Mouse (Mus musculus): ENCODE measurements around the gene Kdelr1. TPM values are rescaled to one million over a fixed set of nuclear protein-coding genes. Genes with fewer than 3 reads are reported as not detected.

The Kdelr1 gene
- polyA plus RNA-seq (2015; fragmentation: Nextera tagmentation; extraction: Ambion mirVana) = 33.3 and 38.3 TPM in 2 replicates

DNA sequence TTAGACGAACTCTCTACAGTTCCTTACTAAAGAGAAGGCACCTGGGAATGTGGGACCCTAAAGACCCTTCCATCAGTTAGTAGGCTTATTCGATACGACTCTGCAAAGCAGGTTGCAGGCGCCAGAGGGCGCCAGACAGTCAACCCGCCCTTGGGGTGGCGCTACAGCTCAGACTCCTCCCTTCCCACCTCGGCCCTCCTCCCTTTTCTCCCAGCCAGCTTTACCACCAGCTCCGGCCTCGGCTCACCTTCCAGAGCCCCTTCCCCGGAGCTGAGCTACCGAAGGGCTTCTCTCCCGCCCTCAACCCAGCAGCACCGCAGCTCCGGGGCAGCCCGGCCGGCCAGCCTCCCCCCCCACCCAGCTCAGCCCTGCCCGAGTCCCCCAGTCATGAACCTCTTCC lies at the start of gene Kdelr1:
Kdelr1 (plus strand) TSS at position 149 of the 400 bp plus-strand sequence.
- Histone ChIP-seq H3K9me3 (no peaks in the 10 kb centered on the region), H3K4me2 (replicated peaks) (peak within 1 kb of the TSS; percentile 74), H3K4me3 (peak within 1 kb of the TSS; percentile 77), H3K9ac (replicated peaks) (peak within 1 kb of the TSS; percentile 88), H3K4me1 (peaks cover 47% of the 10 kb centered on the region), H3K27ac (replicated peaks) (peak within 1 kb of the TSS; percentile 81), H3K27me3 (peaks cover 12% of the 10 kb centered on the region; the same call in 1 of the 2 replicates), H3K36me3 (peaks cover 23% of the 10 kb centered on the region)
- WGBS = 1% methylated on average over 18 of the region's 18 CpGs
- peak; percentile 72 for ATAC-seq (replicated peaks)

DNA sequence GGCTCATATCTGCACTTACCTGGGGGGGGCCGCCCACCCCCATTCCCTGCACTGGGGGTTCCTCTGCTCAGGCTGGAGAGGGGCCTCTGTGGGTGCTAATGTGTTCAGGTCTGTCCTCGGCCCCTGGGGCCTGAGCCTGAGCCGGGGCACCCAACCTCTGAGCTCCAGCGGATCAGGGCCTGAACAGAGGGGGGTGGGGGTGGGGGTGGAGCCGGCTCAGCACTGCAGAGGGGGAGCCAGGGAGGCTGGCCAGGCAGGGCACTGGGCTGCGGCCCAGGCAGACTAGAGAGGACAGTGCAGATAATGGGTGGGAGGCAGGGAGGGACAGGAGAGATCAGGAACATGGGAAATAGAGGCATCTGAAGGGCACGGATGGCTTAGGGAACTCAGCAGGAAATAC lies 48.0 kb upstream of the Kdelr1 start, which contains the start of gene Kcnj14:
Kcnj14 (minus strand) TSS at position 185 of the 400 bp plus-strand sequence.
- Histone ChIP-seq H3K9ac (replicated peaks) (no peak within 1 kb of the TSS), H3K4me2 (replicated peaks) (no peak within 1 kb of the TSS), H3K4me3 (no peak within 1 kb of the TSS), H3K27me3 (no peaks in the 10 kb centered on the region), H3K36me3 (peaks cover 52% of the 10 kb centered on the region), H3K9me3 (no peaks in the 10 kb centered on the region), H3K4me1 (peaks cover 4% of the 10 kb centered on the region), H3K27ac (replicated peaks) (no peak within 1 kb of the TSS)
- ATAC-seq (replicated peaks) = no peak
- 71% methylated on average over 7 of the region's 7 CpGs for WGBS

DNA sequence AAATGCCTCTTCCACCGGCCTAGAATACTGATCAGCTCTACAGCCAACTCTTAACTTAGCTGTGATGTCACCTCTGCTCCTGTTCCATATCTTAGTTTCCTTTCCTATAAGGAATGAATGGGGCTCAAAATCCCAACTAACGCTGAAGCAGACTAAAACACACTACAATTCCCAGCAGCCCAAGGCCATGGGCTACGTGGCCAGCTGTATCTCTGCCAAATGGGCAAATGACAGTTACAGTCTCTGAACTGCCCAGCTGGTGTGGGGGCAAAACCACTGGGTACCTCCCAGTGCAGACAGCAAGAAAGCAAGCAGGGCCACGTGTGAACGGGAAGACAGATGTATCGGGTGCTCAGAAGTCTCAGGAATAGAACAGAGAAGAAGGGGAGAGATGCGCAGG lies 45.9 kb upstream of the Kdelr1 start:
- no peaks in the 10 kb centered on the region for H3K9me3 ChIP-seq
- WGBS = 93% methylated on average over 7 of the region's 7 CpGs
- H3K36me3 ChIP-seq = peaks cover 52% of the 10 kb centered on the region
- H3K4me1 ChIP-seq = peaks cover 14% of the 10 kb centered on the region
- H3K27me3 ChIP-seq = peaks cover 5% of the 10 kb centered on the region; the same call in 1 of the 2 replicates
- H3K27ac ChIP-seq (replicated peaks) = no peak overlapping the region
- no peak for ATAC-seq (replicated peaks)
- no peak overlapping the region for H3K4me3 ChIP-seq
- H3K9ac ChIP-seq (replicated peaks) = no peak overlapping the region
- no peak overlapping the region for H3K4me2 ChIP-seq (replicated peaks)

DNA sequence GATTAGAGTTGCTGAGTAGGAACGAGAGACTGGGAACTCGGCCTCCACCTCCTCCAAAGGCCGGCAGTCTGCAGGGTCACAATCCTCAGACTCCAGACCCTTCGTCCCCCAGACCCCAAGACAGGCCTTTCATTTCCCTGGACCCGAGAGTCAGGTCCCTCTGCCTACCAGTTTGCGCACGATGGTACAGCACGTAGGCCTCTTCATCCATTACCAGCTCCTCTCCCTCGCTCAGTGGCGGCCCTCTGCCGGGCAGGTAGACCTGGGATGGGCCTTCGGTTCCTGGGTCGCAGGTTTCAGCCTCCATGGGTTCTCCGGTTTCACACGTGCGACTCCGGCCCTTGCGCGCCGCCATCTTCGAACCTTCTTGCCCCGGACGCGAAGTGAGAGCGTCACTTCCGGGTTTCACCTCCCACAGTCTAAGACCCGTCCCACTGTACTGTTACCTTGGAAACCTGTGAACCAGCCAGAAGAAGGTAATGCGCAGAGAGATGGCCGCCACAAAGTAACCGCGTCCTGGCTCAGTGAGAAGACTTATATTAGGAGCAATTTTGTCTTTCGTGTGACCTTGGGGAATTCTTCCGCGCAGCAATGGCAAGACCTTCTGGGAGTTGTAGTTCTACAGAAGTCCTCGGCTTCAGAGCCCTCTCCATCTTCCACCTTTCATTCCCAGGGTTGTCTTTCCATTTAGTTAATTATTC lies 42.0 kb upstream of the Kdelr1 start, which contains the start of gene Grwd1:
Grwd1 (minus strand) TSS at position 518 of the 701 bp plus-strand sequence.
- peaks cover 36% of the 10 kb centered on the region for H3K36me3 ChIP-seq
- H3K27me3 ChIP-seq = peaks cover 44% of the 10 kb centered on the region
- peaks cover 31% of the 10 kb centered on the region for H3K4me1 ChIP-seq
- H3K9me3 ChIP-seq = no peaks in the 10 kb centered on the region
- H3K27ac ChIP-seq (replicated peaks) = peak within 1 kb of the TSS; percentile 91
- ATAC-seq (replicated peaks) = peak; percentile 89
- peak within 1 kb of the TSS; percentile 58 for H3K9ac ChIP-seq (replicated peaks)
- H3K4me2 ChIP-seq (replicated peaks) = peak within 1 kb of the TSS; percentile 90
- peak within 1 kb of the TSS; percentile 95 for H3K4me3 ChIP-seq
- under 1% methylated on average over 35 of the region's 35 CpGs for WGBS

DNA sequence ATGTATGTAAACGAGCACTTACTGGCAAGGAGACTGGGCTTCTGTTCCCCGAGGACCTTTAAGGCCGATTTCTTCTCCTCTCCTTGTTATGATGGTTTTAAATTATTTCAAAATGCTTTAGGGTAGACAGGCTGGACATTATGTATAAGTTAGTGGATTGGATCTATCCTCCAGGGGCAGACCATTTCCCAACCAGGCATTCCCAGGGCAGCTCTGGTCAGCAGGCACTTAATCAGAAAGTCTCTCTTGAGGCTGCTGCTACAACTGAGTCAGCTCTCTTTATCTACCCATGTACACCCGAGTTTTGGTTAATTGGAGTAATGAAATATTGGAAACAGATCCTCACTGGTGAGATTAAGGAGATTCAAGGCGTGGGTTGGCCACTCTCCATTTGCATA lies 41.4 kb upstream of the Kdelr1 start:
- peaks cover 31% of the 10 kb centered on the region for H3K4me1 ChIP-seq
- H3K27ac ChIP-seq (replicated peaks) = peak overlapping the region; percentile 91; the same call in 1 of the 2 replicates
- peak overlapping the region; percentile 90 for H3K4me2 ChIP-seq (replicated peaks)
- WGBS = 20% methylated on average over 5 of the region's 5 CpGs
- peak overlapping the region; percentile 58 for H3K9ac ChIP-seq (replicated peaks)
- H3K27me3 ChIP-seq = peaks cover 47% of the 10 kb centered on the region
- no peak; the same call in 1 of the 2 replicates for ATAC-seq (replicated peaks)
- peaks cover 30% of the 10 kb centered on the region for H3K36me3 ChIP-seq
- peak overlapping the region; percentile 95 for H3K4me3 ChIP-seq
- no peaks in the 10 kb centered on the region for H3K9me3 ChIP-seq

DNA sequence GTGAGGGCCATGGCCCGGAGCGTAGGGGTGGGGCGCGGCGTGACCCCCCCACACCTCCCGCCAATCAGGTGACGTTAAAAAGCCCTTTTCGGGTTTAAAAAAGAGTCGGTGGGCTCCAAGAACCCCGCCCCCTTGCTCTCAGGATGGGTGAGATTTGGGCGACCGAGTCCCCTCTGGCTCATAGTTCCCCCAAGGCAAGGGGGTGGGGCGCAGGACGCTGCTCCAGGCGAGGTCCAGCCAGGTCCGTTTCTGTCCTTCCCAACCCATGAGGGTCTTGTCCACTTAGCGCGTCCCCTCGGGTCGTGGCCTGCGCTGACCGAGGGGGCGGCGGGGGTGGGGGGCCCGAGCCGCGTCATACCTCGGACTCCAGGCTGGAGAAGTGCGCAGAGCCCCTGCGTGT lies 40.1 kb upstream of the Kdelr1 start:
- Histone ChIP-seq H3K9ac (replicated peaks) (no peak overlapping the region), H3K4me3 (peak overlapping the region; percentile 34), H3K36me3 (peaks cover 18% of the 10 kb centered on the region), H3K27ac (replicated peaks) (no peak overlapping the region), H3K27me3 (peaks cover 56% of the 10 kb centered on the region), H3K4me2 (replicated peaks) (peak overlapping the region; percentile 34), H3K9me3 (no peaks in the 10 kb centered on the region), H3K4me1 (peaks cover 31% of the 10 kb centered on the region)
- no peak for ATAC-seq (replicated peaks)
- 8% methylated on average over 30 of the region's 30 CpGs for WGBS

DNA sequence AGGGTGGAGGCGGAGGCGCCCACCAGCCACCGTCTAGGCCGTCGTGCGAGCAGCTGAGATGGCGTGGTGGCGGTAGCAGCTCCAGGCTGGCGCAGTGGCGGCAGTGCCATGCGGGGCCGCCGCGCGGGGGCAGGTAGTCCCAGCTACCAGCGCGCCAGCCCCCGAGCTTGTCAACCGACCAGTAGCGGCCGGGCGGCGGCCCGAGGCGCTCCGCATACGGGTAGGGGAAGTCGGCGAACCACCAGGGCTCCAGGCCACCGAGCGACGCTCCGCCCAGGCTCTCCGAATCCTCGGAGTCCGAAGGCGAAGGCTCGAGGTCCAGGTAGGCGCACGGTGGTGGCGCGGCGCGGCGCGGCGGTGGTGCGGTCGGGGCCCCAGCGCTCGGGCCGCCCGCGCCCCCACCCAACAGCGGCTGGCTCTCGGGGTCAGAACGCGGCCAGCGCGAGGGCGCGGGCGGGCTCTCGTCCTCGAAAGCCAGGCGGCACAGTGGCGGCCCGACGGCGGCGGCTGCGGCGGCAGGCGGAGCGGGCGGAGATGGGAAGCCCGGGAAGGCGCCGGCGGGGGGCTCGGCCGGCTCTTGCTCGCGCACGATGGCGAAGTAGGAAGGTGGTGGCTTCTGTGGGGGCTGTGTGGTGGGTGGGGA lies 39.3 kb upstream of the Kdelr1 start:
- WGBS = under 1% methylated on average over 67 of the region's 86 CpGs

DNA sequence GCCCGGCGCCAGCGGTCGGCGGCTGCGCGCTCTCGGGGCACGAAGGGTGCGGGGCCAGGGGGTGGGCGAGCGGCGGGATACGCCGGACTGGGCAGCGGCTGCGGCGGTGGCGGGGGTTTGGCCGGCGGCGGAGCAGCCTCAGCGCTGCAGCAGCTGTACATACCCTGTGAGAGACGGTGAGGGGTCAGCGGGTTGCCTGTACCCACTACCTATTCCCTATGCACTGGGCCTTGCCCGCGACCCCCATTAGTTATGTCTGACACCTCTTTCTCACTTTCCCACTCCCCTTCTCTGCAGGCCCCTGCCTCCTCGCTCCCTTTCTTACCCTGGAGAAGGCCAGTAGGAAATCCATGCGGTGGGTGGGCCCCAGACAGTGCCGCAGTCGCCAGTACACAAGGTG lies 38.6 kb upstream of the Kdelr1 start:
- Histone ChIP-seq H3K27me3 (peaks cover 56% of the 10 kb centered on the region), H3K27ac (replicated peaks) (no peak overlapping the region), H3K4me1 (peaks cover 31% of the 10 kb centered on the region), H3K9ac (replicated peaks) (0 out of 2 replicates have a peak overlapping the region, but pooled peaks have one; percentile 4), H3K4me2 (replicated peaks) (peak overlapping the region; percentile 34), H3K9me3 (no peaks in the 10 kb centered on the region), H3K36me3 (peaks cover 5% of the 10 kb centered on the region; the same call in 1 of the 2 replicates), H3K4me3 (peak overlapping the region; percentile 34)
- ATAC-seq (replicated peaks) = no peak
- WGBS = 6% methylated on average over 18 of the region's 31 CpGs

More for the DNA sequence above, 39.3 kb upstream of the Kdelr1 start:
- Histone ChIP-seq H3K9ac (replicated peaks) (peak overlapping the region; percentile 4; the same call in 1 of the 2 replicates), H3K9me3 (no peaks in the 10 kb centered on the region), H3K36me3 (peaks cover 11% of the 10 kb centered on the region), H3K27ac (replicated peaks) (no peak overlapping the region), H3K4me3 (peak overlapping the region; percentile 34), H3K27me3 (peaks cover 56% of the 10 kb centered on the region), H3K4me1 (peaks cover 31% of the 10 kb centered on the region), H3K4me2 (replicated peaks) (peak overlapping the region; percentile 34)
- no peak for ATAC-seq (replicated peaks)

DNA sequence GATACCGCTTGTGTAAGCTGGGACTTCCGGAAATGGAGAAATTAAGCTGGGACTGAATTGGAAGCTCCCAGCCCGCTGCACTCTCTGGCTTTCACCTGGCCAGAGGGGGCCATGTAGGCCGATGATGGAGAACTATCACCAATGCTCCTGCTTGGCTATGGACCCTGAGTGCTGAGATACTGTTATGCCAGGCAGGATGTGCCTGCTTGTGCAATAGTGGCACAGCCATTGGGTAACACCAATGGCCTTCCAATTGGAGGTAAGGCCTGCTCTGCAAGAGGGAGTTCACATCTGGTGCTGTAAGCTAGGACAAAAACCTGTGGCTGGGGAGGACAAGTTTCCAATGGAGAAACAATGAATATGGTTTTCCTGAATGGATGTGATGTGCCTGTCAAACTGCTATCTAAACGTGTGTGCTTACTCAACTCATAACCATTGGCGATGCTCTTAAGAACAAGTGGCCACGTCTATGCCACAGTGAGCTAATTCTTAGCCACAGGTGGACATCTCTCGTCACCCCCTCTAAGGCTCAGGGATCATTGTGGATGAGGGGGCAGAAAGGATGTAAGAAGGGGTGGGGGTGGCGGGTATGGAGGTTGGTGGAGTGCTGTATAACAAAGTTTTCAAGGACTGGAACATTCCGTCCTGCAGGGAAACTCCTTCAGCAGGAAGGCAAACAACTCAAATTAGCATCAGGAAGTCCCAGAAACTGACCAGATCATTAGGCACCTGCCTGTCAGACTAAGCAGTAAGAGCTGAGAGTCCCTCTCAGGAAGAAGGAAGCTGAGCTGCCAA lies 29.4 kb upstream of the Kdelr1 start:
- H3K4me2 ChIP-seq (replicated peaks) = no peak overlapping the region
- no peak overlapping the region for H3K9ac ChIP-seq (replicated peaks)
- WGBS = 88% methylated on average over 10 of the region's 10 CpGs
- ATAC-seq (replicated peaks) = no peak
- no peak overlapping the region for H3K4me3 ChIP-seq
- no peaks in the 10 kb centered on the region for H3K27me3 ChIP-seq
- no peak overlapping the region for H3K27ac ChIP-seq (replicated peaks)
- no peaks in the 10 kb centered on the region for H3K4me1 ChIP-seq
- H3K9me3 ChIP-seq = no peaks in the 10 kb centered on the region
- no peaks in the 10 kb centered on the region for H3K36me3 ChIP-seq

DNA sequence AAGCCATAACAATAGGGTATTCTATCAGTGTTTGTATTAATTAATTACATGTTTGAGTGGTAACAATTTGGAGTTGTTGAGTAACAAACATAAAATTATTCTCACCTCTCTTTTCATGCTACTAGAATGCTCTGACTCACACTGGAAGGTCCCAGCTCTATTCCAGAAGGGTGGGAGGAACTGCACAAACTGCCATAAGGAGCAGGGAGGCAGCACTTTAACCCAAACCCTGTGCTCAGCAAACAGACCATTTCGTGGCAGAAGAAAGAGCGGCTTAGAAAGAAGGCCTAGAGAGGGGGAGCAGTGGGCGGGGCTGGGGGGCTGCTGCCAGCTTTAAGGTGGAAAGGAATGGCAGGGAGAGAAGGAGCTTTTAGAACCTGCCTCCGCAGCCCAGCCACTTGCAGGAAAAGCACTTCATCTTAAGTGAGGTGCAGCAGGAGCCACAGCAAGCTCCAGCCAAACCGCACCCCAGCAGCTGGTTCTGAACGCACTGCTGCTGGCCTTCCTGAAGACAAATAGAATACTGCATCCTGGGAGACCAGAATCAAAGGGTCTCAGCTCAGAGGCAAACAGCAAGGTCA lies 24.0 kb upstream of the Kdelr1 start:
- no peak for ATAC-seq (replicated peaks)
- Histone ChIP-seq H3K36me3 (no peaks in the 10 kb centered on the region), H3K4me2 (replicated peaks) (no peak overlapping the region), H3K4me1 (peaks cover 3% of the 10 kb centered on the region; the same call in 1 of the 2 replicates), H3K9ac (replicated peaks) (no peak overlapping the region), H3K4me3 (no peak overlapping the region), H3K27me3 (no peaks in the 10 kb centered on the region), H3K27ac (replicated peaks) (no peak overlapping the region), H3K9me3 (no peaks in the 10 kb centered on the region)
- 2% methylated on average over 6 of the region's 6 CpGs for WGBS

DNA sequence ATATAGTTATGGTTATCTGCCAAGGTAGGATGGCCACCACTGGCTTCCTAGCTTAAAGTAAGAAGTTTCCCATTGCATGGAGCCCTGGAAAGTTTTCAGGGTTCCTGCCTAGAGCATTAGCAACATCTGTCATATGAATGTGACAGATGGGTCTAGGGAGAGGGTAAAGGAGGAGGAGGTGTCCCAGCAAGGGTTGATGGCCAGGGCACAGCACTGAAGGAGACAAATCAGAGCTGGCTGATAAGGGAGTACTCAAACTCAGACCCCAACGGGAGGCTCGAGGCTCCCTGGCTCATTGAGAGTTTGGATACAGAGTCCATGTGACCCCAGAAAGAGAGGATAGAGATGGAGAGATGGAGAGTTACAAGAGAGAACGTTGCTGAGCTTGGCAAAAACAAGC lies 21.9 kb upstream of the Kdelr1 start:
- Histone ChIP-seq H3K4me1 (peaks cover 3% of the 10 kb centered on the region; the same call in 1 of the 2 replicates), H3K4me3 (no peak overlapping the region), H3K27ac (replicated peaks) (no peak overlapping the region), H3K36me3 (no peaks in the 10 kb centered on the region), H3K9ac (replicated peaks) (no peak overlapping the region), H3K27me3 (no peaks in the 10 kb centered on the region), H3K9me3 (no peaks in the 10 kb centered on the region), H3K4me2 (replicated peaks) (no peak overlapping the region)
- no peak for ATAC-seq (replicated peaks)
- WGBS = 92% methylated on average over 3 of the region's 3 CpGs
